Mouse (Mus musculus) CH12F3 (cell line): Measurements from ENCODE around the gene Atp6v1g3.

Experiments used
- in situ Hi-C: fragments of 300-500 bp; cut with MboI; formaldehyde crosslinking; loops from 2 replicates; pipeline ENCODE4 v1.14.3; 2020; ENCODE audit warnings: low sequenced_read_pairs

The Atp6v1g3 gene

DNA sequence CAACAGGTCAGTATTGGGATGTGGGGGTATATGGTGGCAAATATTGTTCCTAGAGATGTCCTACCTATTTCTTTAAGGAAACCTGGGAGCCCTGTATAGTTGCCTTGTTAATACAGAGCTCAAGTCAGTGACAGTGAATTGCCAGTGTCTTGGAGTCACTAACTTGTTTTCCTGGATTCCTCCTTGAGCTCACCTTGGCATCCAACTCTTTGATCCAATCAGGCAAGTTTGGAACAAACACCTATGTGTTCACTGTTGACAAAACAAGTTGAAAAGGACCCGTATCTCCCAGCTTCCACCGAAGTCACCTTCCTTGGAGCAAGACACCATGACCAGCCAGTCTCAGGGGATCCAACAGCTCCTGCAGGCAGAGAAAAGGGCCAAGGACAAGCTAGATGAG is at the start of gene Atp6v1g3:
Gene Atp6v1g3, plus strand, starts transcription at position 301 of the 400 bp plus-strand sequence.
- in situ Hi-C loops: no loop called here

DNA sequence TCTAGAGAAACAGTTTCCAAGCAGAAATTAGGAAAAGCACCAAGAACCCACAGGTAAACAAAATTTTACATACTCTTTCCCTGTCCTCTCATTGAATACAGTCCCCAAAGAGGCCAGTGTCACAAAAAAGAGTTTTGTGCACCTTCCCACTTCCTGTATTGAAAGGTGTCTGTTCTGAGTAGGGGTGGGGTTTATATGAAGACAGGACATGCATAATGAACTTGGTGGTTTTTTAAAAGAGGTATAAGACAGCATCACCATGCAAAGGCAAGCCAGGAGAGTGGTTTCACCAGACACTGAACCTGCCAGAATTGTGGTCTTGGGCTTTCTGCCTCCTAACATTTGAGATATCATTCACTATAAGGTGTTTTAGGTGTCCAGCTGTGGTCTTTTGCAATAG is 40.5 kb upstream of the Atp6v1g3 start:
- in situ Hi-C loops: no loop called here

DNA sequence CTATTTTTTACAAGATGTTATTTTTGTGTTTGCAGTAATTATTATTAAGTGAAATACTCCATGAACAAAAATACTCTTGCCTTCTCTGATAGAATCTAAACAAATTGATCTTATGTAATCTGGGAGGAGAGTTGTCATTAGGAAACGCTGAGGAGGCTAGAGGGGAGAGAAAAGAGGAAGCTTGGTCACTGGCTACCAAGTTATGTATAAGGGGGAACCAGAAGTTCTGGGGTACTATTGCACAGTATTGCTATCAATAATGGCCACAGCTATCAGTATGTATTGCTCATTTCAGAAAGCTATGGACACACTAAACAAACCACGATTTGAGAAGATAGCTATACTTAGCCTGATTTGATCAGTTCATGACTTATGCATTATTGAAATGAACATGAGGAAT is 36.3 kb upstream of the Atp6v1g3 start:
- in situ Hi-C loops: no loop called here

DNA sequence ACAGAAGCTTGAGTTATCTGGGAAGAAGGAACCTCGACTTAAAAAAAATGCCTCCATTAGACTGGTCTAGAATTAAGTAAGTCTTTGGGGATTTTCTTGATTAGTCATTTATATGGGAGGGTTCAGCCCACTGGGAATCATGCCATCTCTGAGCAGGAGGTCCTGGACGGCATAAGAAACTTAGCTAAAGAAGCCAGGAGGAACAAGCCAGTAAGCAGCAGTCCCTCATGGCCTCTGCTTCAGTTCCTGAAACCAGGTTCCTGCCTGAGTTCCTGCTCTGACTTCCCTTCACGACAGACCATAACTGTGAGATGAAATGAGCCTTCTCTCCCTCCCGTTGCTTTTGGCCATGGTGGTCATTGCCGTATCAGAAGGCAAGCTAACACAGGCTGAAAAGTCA is 29.6 kb upstream of the Atp6v1g3 start:
- in situ Hi-C loops: no loop called here

DNA sequence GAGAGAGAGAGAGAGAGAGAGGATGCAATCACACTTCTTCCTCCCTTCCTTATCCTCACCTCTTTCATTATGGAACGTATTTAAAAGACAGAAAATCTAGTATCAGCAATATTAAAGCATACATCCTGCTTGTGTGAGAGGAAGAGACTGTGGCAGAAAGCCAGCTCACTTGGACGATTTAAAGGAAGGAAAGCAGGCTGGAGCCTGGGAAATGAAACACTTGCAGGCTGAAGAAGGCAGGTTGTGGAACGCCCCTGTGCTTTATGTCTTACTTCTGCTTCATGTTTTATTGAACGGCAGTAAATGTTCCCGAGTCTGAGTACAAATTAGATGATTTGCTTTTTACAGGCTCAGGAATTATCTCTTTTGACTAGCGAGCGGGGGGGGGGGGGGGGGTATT is 29.1 kb upstream of the Atp6v1g3 start:
- in situ Hi-C loops: no loop called here

GRCm38 (mm10) chr1:138245103-138245502 is 28.4 kb upstream of the Atp6v1g3 start:
- in situ Hi-C loops: no loop called here

GRCm38 (mm10) chr1:138245533-138245932 is 28.0 kb upstream of the Atp6v1g3 start:
- in situ Hi-C loops: no loop called here

- in situ Hi-C loops: no loop called here
Measured at GRCm38 (mm10) chr1:138246438-138247164, 26.9 kb upstream of the Atp6v1g3 start.

GRCm38 (mm10) chr1:138247699-138248483 is 25.6 kb upstream of the Atp6v1g3 start:
- in situ Hi-C loops: no loop called here

DNA sequence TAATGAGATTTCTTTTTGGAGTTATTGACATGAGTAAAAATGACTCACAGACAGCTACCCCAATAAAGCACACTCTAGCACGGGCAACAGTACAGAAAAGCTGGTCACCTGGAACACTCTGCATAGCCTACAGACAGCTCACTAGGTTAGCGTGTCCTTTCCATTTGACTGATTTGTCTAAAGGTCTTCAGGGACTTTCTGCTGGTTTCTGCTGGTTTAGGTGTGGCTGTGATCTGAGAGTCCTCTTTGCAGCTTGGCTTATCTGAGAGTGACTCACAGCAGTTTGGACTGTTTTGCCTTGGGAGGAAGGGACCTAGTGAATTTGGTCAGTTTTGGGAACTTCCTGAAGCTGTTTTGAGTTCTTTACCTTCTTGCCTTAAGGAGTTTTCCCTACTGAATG is 24.8 kb upstream of the Atp6v1g3 start:
- in situ Hi-C loops: no loop called here

GRCm38 (mm10) chr1:138250951-138251350 is 22.6 kb upstream of the Atp6v1g3 start:
- in situ Hi-C loops: no loop called here

GRCm38 (mm10) chr1:138256172-138256789 is 17.3 kb upstream of the Atp6v1g3 start:
- in situ Hi-C loops: no loop called here

DNA sequence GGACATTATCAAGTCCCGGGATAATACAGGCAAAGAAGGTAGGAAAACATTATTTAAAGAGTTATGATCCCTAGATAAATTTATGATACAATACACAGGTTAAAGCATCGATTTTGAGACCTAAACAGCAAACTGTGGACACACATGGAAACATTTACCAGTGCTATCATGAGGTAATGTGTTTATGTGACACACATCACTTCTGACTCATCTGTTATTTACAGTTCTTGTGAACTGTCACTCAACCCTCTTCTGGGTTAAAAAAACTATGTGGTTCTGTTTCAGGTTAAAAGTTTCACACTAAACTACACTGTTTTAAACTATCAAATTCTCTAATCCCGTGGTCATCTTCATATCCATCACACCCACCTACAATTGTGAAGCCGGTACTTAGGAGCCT is 14.8 kb upstream of the Atp6v1g3 start:
- in situ Hi-C loops: no loop called here

GRCm38 (mm10) chr1:138261520-138261919 is 12.0 kb upstream of the Atp6v1g3 start:
- in situ Hi-C loops: no loop called here

DNA sequence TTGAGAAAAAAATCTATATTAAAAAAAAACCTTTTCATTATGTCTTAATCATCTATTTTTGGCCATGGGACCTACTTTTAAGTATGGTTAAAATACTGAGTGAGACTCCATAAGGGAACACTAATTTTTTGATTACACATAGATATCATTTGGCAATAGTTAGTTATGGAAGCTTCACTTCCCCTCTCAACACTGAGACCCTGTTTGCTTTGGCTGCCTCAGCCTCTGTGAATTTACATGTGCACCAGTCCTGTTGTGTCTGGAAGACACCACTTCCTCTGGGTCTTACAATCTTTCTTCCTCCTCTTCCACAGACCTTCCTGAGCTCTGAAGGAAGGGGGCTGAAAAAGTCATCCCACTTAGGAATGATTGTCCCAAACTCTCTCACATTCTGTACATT is 11.1 kb upstream of the Atp6v1g3 start:
- in situ Hi-C loops: no loop called here

- in situ Hi-C loops: no loop called here
Measured at GRCm38 (mm10) chr1:138267465-138268055, 6.0 kb upstream of the Atp6v1g3 start.

DNA sequence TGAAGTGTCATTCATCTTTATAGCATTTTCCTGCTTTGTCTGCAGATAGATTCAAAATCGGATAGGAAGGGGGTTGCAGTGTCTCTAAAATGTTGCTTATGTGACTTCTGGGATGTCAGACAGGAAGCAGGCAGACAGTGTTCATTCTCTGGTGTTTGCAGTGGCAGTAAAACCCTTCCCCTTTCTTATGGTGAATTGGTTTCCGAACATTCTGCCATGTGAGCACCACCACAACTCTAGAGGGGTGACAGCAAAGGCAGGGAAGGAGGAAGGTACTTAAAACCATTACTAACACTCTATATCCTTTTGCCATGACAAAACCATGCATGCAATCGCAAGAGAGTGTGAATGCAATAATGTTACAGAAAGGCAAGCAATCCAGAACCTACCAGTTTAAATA is 1.4 kb downstream of the Atp6v1g3 start:
- in situ Hi-C loops: no loop called here

- in situ Hi-C loops: no loop called here
Measured at GRCm38 (mm10) chr1:138275859-138276258, 2.3 kb downstream of the Atp6v1g3 start.

GRCm38 (mm10) chr1:138281139-138281538 is 7.6 kb downstream of the Atp6v1g3 start:
- in situ Hi-C loops: no loop called here

GRCm38 (mm10) chr1:138282413-138283141 is 9.0 kb downstream of the Atp6v1g3 start:
- in situ Hi-C loops: no loop called here

DNA sequence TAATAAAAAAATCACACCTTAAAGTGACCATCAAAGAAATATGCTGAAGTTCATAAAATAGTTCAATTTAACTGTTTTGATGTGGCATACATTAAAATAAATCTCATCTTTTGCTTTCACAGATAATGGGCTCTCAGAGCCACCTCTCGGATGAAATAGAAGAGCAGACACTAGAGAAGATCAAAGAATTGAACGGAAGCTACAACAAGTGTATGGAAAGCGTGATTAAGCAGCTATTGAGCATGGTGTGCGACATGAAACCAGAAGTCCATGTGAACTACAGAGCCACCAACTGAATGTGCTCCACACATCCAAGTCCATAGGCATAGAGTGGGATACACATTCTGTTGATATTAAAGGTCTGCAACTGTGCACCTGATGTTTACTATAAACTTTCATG is 14.1 kb downstream of the Atp6v1g3 start:
- in situ Hi-C loops: no loop called here
